Mouse (Mus musculus): ENCODE measurements at regions not wholly inside any gene's neighbourhood (a gene's known extent, or its start where the extent isn't known, plus 50 kb on each side); places are given as distances from the start of the nearest gene placed in this dataset.

DNA sequence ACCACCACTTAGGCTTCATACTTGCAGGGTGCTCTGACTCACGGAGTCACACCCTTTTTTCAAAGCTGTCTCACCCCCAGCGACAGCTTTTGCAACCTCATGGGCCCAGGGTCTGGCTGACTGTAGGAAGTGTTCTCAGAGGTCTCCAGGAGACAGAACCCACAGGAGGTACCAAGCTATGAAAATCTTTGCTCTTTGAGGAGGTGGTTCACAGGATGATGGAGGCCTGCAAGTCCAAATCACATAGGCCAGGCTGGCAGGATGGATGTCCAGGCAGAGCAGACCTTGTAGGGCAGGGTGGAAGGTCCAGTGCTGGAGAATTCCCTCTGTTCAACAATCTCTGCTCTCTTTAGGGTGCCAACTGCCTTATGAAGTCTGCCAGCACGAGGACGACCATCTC is 289.2 kb downstream of the Foxo1 start:
- DNase-seq (ENCODE audit: low spot score in 2 of 2) = no peak

DNA sequence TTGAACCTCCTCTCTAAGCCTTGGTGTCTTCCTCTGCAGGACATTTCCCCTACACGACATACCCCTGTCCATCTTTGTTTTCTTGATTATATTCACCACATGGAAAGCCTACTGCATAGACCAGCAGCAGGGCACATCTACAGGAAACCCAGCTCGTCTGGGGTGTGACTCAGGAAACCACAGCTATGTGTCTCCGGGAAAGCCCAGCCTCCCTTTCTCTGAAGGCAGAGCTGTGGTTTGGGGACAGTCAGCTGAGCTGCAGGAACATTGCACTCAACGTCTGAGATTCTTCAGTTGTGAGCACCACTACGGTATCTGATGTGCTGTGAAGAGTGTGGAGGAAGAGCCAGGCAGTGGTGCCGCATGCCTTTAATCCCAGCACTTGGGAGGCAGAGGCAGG is 286.9 kb downstream of the Foxo1 start:
- DNase-seq (ENCODE audit: low spot score in 2 of 2) = no peak

DNA sequence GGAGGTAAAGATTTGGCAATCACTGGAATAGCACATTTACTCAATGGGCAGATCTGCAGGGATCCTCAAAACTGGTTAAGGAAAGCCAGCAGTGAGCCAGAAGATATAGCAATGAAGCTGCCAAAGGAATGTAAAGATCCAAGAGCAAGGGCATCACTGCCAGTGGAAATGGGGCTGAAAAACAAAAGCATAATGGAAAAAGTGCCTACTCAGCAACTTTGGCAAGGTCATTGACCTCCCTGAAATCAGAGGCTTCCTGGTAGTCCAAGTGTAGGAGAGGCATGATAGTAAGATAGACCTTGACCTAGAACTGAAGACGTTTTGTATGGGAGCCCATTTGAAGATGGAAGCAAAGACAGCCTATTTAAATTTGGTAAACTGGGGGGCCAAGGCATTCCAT is 286.4 kb downstream of the Foxo1 start:
- DNase-seq (ENCODE audit: low spot score in 2 of 2) = no peak

DNA sequence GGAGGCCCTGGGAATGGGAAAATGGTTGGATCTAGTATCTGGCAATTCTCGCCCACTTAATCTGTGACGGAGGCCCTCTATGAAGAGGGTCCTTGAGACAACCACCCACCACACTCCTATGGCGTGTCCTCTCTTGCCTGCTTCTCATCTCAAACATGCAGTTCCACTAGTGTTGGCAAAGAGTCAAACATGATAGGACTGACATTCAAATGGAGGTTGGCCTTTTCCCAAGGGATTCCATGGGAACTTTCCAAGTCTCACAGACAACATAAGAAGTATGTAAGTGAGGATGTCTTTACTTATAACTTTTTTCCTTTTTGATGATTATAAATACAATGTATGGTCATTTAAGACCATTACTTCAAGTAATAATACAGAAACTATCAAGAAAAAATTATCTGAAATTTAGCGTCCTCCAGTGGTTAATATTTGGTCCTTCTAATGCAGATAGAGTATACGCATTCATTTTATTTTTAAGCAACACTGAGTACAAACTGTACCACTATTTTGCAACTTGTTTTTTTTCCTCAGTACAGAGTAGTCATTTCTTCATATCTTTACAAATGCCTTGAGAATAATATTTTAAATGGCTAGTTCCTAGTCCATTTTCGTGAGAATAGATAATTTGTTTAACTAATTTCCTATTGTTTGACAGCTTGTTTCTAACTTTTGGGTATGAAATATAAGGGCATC is 280.2 kb downstream of the Foxo1 start:
- DNase-seq (ENCODE audit: low spot score in 2 of 2) = no peak

DNA sequence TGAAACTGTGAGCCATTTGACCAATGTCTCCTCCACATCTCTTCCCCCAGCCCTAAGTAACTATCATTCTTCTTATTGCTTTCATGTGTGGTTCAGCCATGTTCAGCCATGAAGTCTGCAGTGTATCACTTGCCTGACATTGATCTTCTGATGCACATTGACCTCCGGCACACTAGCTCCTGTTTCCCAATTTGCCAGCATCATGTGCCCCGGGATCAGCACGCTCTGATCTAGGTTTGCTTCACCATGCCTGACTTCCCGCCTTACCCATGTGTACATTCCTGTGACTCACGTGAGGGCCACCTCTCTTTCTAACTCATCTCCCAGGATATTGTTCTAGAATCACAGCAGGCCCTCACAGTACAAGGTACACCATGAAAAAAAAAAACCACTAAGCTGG is 277.9 kb downstream of the Foxo1 start:
- no peak for DNase-seq (ENCODE audit: low spot score in 2 of 2)

DNA sequence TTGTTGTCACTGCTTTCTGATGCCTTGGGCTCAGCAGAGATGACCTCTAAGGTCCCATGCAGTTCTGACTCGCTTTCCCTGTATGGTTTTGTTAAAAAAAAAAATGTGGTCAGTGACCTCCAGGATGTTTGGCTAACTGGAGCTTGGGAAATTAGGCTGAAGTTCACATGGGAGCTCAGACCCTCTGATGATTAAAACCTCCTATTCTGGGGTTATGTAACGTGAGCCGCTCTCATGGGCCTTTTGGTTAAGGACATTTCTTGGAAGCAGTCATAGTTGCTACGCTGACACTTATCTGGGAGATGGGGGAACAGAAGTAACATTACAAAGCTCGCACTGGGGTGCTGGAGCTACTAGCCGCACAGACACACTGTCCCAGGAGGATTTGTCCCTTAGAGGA is 274.9 kb downstream of the Foxo1 start:
- DNase-seq (ENCODE audit: low spot score in 2 of 2) = no peak

DNA sequence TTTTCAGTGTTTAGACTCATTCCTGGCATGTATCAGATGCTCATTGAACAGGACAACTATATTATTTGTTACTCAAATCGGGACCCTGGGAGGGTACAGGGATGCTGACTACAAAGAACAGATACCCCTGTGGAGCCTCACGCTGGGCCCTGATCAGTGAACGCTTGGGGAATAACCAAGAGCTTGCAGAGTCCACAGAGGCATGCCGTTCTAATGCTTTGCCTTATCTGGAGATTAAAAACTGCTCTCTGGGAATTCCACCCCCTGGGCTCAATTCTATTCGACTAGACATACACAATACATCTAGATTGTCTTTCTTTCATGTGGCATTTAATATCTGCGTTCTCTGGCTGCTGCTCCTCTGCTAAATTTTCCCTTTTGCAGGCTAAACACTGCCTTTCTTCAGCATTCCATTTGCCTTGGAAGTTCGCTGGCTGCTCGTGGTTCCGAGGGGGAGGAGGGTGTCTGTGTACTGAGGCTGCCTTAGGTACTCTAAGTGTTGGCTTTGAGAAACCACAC is 272.8 kb downstream of the Foxo1 start:
- DNase-seq (ENCODE audit: low spot score in 2 of 2) = no peak

DNA sequence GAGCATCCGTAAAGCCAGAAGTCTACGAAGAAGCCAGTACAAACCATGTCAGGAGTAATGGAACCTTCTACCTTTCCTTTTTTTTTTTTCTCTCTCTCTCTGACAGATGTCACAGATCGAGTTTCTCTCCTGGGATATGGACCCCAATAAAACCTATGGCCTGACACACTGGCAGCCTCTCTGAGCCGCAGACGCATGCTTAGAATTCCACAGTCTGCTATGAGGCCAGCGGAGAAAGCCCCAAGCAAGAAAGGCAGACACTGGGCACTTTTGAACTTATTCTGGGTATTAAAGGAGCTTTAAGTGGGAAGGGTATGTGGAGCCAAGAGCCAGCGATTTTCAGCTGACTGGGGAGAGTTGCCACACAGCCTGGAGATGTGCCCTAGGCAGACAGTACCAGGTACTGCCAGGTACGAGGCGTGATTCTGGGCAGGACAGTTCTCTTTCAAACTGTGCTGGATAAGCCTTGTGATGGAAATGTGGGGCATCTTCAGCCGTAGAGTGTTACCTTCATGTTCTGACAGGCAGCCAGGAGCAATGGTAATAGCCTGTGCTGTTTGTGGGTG is 271.8 kb downstream of the Foxo1 start:
- DNase-seq (ENCODE audit: low spot score in 2 of 2) = no peak

DNA sequence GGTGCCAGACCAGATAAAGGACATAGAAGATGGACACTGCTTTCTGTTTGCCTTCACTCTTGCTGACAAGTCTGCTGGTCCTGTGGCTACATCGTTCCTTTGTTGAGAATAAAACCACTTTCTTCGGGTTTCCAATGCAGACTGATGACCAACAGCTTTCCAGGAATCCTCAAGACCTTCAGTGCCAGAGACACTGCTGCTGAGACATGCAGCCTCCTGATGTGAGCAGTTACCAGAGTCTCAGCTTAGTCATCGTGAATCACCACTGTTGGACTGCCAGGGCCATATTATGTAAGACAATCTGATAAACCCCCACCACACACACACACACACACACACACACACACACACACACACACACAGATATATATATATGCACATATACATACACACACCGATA is 270.2 kb downstream of the Foxo1 start:
- no peak for DNase-seq (ENCODE audit: low spot score in 2 of 2)

DNA sequence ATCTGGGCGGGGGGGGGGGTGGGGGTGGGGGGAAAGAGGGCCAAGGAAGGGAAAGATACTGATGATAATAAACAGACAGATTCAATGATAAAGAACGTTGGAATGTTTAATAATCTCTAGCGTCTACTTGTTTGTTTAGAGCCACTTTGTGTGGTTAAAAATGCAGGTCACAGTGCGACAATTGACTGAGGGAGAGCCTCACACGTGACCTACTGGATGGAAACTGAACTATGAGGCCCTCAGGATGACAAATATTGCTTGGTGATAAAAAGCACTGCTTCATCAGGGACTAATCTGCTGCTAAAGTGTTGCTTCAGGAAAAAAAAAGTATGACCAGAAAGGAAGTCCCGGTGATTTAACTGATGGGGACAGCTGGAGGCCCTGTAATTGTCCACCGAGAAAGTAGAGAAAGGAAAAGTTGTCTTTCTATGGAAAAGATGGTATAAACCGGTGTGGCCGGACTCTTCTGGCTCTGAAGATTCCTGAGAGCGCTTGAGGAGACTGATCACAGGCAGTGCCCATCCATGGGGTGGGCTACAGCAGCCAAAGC is 269.3 kb downstream of the Foxo1 start:
- no peak for DNase-seq (ENCODE audit: low spot score in 2 of 2)

DNA sequence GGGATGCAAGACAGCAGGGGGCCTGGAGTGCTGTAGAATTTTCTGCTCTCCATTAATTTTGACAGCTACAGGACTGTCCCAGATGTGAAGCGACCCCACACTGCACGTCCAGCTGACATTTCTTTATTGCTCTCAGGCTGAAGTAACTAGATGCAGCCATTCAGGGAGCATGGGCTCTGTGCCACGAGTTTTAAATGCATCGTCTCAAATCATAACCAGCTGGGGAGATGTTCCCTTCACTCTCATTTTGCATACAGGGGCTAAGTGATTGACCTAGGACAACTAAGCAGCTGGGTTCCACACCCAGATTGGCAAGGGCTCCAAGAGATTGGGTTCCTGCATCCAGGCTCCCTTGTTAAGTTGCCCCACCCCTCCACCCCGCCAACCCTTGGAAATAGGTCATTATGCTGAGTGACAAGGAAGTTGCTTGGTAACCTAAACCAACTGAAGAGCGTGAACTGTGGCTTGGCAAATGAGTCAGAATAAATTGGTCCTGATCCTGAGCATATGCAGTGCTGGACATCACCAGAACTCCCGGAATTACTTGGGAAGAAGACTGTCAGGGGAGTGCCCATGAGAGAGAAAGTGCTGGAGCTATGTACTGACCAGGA is 267.4 kb downstream of the Foxo1 start:
- DNase-seq (ENCODE audit: low spot score in 2 of 2) = no peak

DNA sequence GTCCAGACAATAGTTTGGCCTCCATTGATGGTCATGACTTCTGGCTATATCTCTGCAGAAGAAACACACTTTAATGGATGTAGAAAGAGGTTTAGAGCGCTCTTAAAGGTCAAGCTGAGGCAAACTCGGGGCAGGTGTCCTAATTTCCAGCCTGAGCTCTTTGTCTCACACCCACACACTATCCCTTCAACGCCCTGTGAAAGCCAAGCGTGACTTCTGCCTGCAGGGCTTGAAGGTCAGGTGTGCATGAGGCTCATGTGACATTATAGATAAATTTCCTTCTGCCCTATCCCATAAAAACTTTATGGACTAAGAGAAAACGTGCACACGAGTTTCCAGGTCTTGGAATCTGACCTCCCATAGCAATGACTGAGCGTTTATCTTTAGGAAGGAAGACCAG is 266.0 kb downstream of the Foxo1 start:
- no peak for DNase-seq (ENCODE audit: low spot score in 2 of 2)

DNA sequence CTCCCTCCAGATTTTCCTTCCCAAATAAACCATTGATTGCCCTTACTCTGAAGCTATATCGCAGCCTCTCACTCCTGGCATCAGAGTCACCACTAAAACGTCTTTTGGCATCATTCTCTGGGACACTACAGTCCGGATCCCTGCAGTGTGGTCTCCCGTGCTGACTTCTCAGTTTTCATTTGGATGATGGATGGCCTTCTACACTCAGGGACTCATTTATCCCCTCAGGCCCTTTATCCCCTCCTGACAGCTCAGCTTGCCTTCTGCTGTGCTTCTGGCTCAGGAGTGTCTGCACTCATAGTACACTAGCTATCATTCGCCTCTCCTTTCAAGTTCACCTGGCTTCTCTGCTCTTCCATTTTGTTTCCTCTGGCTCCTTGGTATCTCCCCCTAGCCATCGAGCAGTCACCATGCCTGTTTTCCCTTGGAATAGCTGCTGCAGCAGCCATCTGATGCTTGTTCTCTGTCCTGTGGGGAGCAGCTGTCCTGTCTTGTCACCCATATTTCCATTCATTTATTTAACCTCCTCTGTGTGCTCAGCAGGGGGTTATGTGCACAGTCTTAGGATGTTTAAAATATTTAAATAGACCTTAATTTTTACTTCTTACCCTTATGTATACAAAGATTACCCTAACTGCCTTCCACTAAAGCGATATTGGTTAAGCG is 263.7 kb downstream of the Foxo1 start:
- DNase-seq (ENCODE audit: low spot score in 2 of 2) = no peak

DNA sequence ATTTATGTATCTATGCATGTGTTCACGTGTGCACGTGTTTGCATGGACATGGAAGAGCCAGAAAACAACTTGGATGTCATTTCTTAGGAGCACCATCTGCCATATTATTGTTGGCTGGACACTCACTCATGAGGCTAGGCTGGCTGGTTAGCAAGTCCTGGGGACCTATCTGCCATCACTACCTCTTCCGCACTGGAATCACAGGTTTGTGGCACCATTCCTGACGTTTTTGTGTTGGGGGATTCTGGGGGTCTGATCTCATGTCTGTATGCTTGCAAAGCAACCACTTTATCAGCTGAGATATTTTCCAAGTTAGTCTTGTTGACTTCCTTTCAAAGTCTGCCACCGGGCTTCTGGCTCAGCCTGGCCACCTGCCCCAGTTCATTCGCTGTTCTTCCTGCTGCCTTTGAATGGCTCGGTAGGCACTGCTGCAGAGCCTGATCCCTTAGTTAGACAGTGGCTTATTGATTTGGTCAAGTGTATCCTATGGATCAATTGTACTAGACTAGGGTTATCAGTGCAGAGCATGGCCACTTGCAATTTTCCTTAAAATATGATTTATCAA is 262.4 kb downstream of the Foxo1 start:
- no peak for DNase-seq (ENCODE audit: low spot score in 2 of 2)

DNA sequence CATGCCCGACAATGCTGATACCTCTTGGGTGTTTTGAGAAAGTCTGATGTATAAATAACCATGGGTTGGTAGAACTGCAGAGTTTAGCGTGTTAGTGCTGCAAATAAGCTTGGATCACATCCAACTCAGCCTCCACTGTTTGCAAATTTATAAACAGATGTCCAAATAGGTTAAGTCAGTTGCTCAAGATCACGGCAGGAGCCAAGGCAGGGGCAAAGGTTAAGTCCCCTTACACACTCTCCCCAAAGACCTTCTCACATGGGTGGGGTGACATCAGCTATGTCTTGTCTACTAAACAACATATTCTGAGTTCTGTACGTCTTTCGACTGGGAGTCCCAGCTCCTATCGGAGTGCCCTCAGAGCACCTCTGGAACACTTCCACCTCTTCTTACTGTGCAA is 261.0 kb downstream of the Foxo1 start:
- DNase-seq (ENCODE audit: low spot score in 2 of 2) = no peak

DNA sequence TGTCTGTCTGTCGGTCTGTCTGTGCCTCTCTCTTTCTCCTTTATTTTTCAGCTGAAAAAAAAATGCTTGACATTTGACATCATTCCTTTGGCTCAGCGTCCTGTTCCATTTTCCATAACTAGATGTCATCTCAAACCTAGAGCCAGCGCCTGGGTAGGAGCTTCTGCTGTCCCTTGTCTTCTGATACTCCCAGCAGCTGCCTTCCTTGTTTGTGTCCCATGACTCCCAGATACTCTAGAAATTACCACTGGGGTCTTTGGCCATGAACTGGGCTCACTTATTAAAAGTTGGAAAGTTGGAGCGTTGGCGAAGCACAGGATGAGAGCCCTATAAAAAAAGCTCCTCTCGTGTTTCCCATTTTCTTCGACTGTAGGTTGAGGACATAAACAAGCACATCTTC is 260.4 kb downstream of the Foxo1 start:
- no peak for DNase-seq (ENCODE audit: low spot score in 2 of 2)

DNA sequence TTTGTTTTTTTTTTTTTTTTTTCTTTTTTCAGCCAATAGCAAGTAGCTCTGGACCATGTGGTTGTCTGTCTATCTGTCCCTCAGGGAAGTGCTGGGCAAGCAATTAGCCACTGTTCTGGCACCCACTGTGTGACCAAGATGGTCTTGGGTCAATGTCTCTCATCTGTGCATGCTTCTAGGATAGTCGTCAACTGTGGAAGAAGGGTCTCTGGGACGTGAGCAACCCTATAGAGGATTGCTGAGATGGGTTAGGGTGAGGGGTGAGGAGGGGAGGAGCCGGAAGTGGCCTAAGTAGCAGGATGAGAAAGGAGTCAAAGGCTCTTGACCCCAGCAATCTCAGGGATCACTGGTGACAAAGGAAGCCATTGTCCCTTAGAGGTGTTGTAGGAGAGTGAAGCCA is 259.6 kb downstream of the Foxo1 start:
- DNase-seq (ENCODE audit: low spot score in 2 of 2) = no peak

DNA sequence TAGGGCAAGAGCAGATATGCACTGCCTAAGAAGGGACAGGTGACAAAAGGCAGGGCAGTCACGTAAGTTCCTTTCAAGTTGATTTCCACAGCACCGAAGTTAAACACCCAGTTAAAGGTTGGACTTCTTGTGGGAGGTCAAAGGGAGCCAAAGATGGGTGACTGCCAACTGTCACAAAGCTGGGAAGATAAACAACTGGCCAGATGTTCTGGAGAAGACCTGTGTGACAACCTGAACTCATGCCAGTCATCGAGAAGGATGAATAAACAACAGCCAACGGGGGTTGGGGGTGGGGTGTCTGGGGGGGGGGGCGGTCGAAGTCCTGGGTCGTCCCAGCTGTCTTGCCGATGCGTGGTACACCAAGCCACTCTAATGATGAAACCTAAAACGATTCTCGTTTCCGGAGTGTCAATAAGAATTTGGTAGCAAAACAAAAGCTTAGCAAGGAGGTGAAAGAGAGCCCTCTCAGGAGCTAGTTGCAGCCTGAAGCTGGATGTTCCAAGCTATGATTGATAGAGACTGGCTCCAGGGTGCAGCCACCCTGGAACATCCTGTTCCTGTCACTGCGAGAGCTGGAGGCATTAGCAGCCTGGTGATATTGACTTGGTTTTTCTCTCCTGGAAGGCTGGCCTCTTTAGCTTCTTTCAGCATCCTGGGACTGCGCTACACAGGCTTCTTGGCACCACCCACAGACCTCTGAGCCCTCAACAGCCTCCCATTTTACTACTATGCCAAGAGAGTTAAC is 259.0 kb downstream of the Foxo1 start:
- DNase-seq (ENCODE audit: low spot score in 2 of 2) = no peak

DNA sequence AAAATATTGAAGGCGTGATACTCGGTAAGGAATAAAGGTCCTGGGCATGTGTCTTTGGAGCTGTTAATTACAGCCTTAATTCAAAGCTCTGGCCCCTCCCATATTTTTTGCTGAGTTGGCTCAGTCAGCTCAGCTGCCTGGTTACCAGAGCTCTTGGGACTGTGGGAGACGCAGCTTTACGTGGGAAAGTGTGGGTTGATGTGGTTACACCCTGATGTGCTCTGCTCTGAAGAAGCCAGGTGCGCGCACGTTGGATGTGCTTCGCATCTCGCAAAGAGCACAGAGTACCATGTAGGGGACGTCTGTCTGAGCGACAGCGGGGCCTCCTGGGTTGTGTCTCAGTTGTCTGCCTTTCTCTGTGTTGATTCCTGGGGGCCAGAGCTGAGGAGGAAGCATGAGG is 254.8 kb downstream of the Foxo1 start:
- DNase-seq (ENCODE audit: low spot score in 2 of 2) = no peak

DNA sequence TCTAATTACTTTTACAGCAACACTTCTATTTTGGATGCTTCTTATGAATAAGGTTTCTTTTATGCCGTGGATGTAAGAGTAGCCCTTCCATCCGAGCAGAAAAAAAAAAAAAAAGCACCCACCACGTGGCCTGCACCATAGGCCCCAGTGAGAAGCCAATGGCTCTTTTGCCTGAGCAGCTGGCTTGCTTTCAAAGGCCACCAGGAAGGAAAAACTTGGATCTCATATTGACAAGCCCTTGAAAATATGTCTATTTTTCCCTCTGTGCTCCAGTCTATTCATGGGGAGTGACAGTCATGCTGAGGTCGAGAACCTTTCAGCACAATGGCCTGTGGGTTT is 252.4 kb downstream of the Foxo1 start:
- peak in 1 of 2 experiments; percentile 43 for DNase-seq (ENCODE audit: low spot score in 2 of 2)
